Mouse (Mus musculus): ENCODE measurements at regions not wholly inside any gene's neighbourhood (a gene's known extent, or its start where the extent isn't known, plus 50 kb on each side); places are given as distances from the start of the nearest gene placed in this dataset.

DNA sequence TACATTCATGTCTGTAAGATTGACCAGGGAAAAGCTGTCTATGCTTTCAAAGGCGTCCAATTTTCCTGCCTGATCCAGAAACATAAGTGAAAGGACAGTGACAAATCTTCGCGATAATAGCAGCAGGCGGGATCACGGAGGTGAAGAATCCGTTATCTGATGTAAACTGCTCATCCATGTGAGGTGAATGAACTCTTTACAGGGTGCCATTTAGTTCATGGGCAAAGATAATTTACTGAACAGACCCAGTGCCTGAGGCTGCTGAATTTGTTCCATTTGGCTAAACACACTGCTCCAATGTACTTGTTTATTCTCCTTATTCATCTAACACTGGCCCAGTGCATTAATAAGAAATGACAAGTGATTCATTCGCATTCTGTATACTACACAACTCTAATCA, 3534.3 kb upstream of the Lrrc6 start:
- DNase-seq = peak; percentile 1 to 7

GRCm38 (mm10) chr15:70029468-70029867, 3528.8 kb upstream of the Lrrc6 start:
- no peak for DNase-seq

DNA sequence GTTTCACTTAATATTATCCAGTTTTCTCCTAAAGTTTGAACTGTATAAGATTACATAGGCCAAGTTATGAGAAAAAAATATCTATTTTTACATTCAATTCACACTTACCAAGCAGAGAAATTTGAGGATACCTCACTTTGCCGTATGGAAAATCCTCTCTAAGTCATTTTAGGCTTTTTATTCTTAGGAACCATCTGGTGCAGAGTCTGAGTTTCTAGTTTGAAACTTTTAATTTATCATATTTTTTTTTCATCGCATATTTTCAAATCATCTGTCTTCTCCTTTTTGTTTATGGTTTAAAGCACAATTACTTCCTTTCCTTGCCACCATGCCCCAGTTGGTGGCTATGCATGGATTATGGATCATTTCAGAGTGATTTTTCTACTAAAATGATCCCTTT, 3512.1 kb upstream of the Lrrc6 start:
- DNase-seq = no peak
